Mouse (Mus musculus) monocyte, adult 5-6 weeks (primary cell): Measurements from ENCODE around the gene Zfp597. TPM values are rescaled to one million over a fixed set of nuclear protein-coding genes. Genes with fewer than 3 reads are reported as not detected.
"Not testable (repeated sequence)": the region's sequence is repeated elsewhere in the genome, so short reads cannot be mapped to it uniquely, and the experiment has no call there.

ENCODE experiments used
- ATAC-seq: fragments of 153-309, 156-312 bp; replicated peaks from 2 replicates; pipeline ENCODE4 v1.8.0; 2017; ENCODE audit warnings: mild to moderate bottlenecking; ENCODE audit not compliant: low TSS enrichment, insufficient number of reproducible peaks, severe bottlenecking, poor library complexity, low FRiP score
- total RNA-seq: library from RNA; stranded (forward); fragments of 200-1000, 200-491, 200-594 nt; gene quantifications from 3 replicates; pipeline ENCODE4 v1.2.3, GENCODE M21; 2017

The Zfp597 gene
- total RNA-seq, 1 experiment from 2014 or later, result 23.7 TPM

DNA sequence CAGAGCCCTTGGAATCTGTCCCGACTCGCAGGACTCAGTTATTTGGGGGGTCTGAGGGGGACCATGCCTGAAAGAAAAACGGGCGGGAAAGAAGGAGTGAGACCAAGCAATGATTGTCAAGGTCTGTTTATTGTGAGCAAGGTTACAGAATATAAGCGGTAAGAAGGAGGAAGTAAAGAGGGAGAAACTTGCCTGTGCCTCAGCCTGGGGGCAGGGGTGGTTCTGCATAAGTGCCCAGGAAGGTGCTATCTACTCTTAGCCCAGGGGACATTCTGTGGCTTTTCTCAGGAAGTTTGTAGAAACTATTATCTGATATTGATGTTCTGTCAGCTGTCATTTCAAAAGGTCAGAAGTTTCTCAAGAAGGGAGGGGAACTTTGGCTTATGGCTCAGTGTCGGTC, 69.7 kb downstream of the Zfp597 start:
- ATAC-seq, result not testable (repeated sequence)

Other genes with a start within 250 kb of the Zfp597 start
- 20.5 to 25.6 TPM (median 25.2 TPM) in 3 replicates for gene Mefv, start 166.5 kb downstream of the Zfp597 start, total RNA-seq
- gene Zfp263, start 140.5 kb downstream of the Zfp597 start, total RNA-seq, result 47.6 to 60.4 TPM (median 59.3 TPM) in 3 replicates
- not detected in 3 replicates for gene Olfr15, start 53.7 kb downstream of the Zfp597 start, total RNA-seq
- gene Zfp174, start 37.3 kb downstream of the Zfp597 start, total RNA-seq, result 0.11 to 1.5 TPM (median 1.4 TPM) in 3 replicates
- gene Naa60, start 12.2 kb downstream of the Zfp597 start, total RNA-seq, result 24.5 to 61.7 TPM (median 26.2 TPM) in 3 replicates
- 1.2 TPM in 1 of 3 replicates, not detected in the others for gene Gm20695, start 87 bp upstream of the Zfp597 start, total RNA-seq
- gene 1700037C18Rik, start 24.1 kb upstream of the Zfp597 start, total RNA-seq, result 0.57 to 6.4 TPM (median 1.9 TPM) in 3 replicates
- gene Cluap1, start 24.2 kb upstream of the Zfp597 start, total RNA-seq, result 12.0 to 20.1 TPM (median 12.2 TPM) in 3 replicates
- gene Nlrc3, start 92.1 kb upstream of the Zfp597 start, total RNA-seq, result 9.6 to 50.1 TPM (median 14.0 TPM) in 3 replicates
- 18.3 to 53.4 TPM (median 21.9 TPM) in 3 replicates for gene Slx4, start 119.2 kb upstream of the Zfp597 start, total RNA-seq
- 0.29 TPM in 1 of 3 replicates, not detected in the others for gene Dnase1, start 152.4 kb upstream of the Zfp597 start, total RNA-seq
- gene Trap1, start 193.3 kb upstream of the Zfp597 start, total RNA-seq, result 29.8 to 50.5 TPM (median 41.3 TPM) in 3 replicates